Mouse (Mus musculus): Measurements from ENCODE around the gene Tmc5.

DNA sequence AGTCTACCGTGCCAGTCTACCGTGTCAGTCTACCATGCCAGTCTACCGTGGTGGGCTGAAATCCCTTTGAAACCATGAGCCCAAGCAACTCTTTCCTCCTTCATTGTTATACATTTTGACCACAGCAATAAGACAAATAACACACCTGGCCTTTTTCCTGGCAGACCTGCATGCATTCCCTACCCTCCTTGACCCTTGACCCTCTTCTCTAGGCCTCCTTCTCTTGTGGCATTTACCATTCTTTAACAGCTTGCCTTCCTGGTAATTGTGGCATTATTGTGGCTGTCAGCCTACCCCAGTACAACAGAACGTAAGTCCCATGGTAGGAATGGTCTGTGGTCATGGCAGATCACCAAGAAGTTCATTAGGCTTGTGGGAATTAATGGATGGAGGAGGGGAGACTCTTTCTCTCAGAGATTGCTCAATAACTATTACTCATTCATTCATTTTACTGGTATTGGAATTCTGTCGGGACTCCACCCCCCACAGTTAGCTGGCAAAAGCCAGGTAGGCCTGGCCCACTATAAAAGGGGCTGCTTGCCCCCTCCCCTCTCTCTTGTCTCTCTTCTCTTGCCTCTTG is 6.3 kb upstream of the Tmc5 start:
- TF ChIP-seq ZKSCAN1 (IDR thresholded peaks at IDR 0.05; ENCODE audit: low read depth, low read length) (no peak), EP300 (IDR thresholded peaks at IDR 0.05; ENCODE audit: low read depth in 1 of 2, low read length in 2 of 2) (no peak), CTCF (IDR thresholded peaks at IDR 0.05 in 2 of 3, conservative IDR thresholded peaks at IDR 0.05 in 1 of 3; ENCODE audit: control insufficient read depth in 1 of 3, insufficient read depth in 1 of 3, low read depth in 2 of 3, low read length in 3 of 3, poor library complexity in 1 of 3, severe bottlenecking in 1 of 3) (no peak), ZMIZ1 (IDR thresholded peaks at IDR 0.05; ENCODE audit: low read depth, low read length) (no peak), E2F4 (IDR thresholded peaks at IDR 0.05; ENCODE audit: borderline replicate concordance, low read depth, low read length) (no peak), SIN3A (IDR thresholded peaks at IDR 0.05; ENCODE audit: low read length) (no peak), ZC3H11A (IDR thresholded peaks at IDR 0.05; ENCODE audit: low read depth, low read length) (no peak), SMC3 (IDR thresholded peaks at IDR 0.05; ENCODE audit: low read depth, low read length) (no peak), TCF12 (IDR thresholded peaks at IDR 0.05; ENCODE audit: low read depth, low read length) (no peak), NRF1 (IDR thresholded peaks at IDR 0.05; ENCODE audit: insufficient read depth, low read depth, low read length, poor library complexity, severe bottlenecking) (no peak), MYC (IDR thresholded peaks at IDR 0.05; ENCODE audit: low read depth, low read length) (no peak)
